Mouse (Mus musculus): Measurements from ENCODE around the gene Napepld. TPM values are rescaled to one million over a fixed set of nuclear protein-coding genes. Genes with fewer than 3 reads are reported as not detected.

Gene Napepld
- polyA plus RNA-seq, 1 experiment from 2014 or later, result 2.5 TPM

- Histone ChIP-seq H3K4me3 (no peak overlapping the region), H3K4me2 (replicated peaks) (no peak overlapping the region), H3K27ac (no peak overlapping the region), H3K9me3 (no peaks in the 10 kb centered on the region; the same call in 1 of the 2 replicates), H3K4me1 (no peaks in the 10 kb centered on the region), H3K9ac (no peak overlapping the region), H3K36me3 (peaks cover 8% of the 10 kb centered on the region), H3K27me3 (no peaks in the 10 kb centered on the region)
- no peak for ATAC-seq (ENCODE audit: low FRiP score, low read depth)
- WGBS, result 81% methylated on average over 4 of the region's 4 CpGs
Observed at GRCm38 (mm10) chr5:21680029-21680428, 21.2 kb downstream of the Napepld start.

DNA sequence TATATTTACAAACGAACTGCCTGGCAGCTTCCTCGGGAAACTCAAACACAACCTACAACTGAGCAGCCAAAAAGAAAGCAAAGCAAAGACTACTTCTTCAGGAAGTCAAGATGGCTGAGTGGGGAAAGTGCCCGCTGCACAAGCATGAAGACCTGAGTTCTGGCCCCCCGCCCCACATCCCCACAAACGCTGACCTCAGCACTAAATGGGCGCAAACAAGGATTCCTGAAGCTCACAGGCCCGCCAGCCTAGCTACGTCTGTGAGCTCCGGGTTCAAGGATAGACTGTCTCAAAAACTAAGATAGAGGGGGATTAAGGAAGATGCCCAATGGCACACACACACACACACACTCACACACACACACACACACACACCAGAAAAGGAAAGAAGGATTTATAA, 22.8 kb downstream of the Napepld start:
- Histone ChIP-seq H3K4me2 (replicated peaks) (no peak overlapping the region), H3K4me3 (no peak overlapping the region), H3K9me3 (no peaks in the 10 kb centered on the region; the same call in 1 of the 2 replicates), H3K4me1 (peaks cover 3% of the 10 kb centered on the region; the same call in 1 of the 2 replicates), H3K27me3 (no peaks in the 10 kb centered on the region), H3K27ac (no peak overlapping the region), H3K9ac (no peak overlapping the region), H3K36me3 (peaks cover 8% of the 10 kb centered on the region)
- 92% methylated on average over 9 of the region's 9 CpGs for WGBS
- no peak for ATAC-seq (ENCODE audit: low FRiP score, low read depth)

GRCm38 (mm10) chr5:21677939-21678338, 23.3 kb downstream of the Napepld start:
- WGBS, result 86% methylated on average over 6 of the region's 6 CpGs
- Histone ChIP-seq H3K4me1 (peaks cover 6% of the 10 kb centered on the region; the same call in 1 of the 2 replicates), H3K9ac (no peak overlapping the region), H3K27me3 (no peaks in the 10 kb centered on the region), H3K4me2 (replicated peaks) (no peak overlapping the region), H3K4me3 (no peak overlapping the region), H3K9me3 (no peaks in the 10 kb centered on the region; the same call in 1 of the 2 replicates), H3K27ac (no peak overlapping the region), H3K36me3 (peaks cover 8% of the 10 kb centered on the region)
- ATAC-seq (ENCODE audit: low FRiP score, low read depth), result no peak

DNA sequence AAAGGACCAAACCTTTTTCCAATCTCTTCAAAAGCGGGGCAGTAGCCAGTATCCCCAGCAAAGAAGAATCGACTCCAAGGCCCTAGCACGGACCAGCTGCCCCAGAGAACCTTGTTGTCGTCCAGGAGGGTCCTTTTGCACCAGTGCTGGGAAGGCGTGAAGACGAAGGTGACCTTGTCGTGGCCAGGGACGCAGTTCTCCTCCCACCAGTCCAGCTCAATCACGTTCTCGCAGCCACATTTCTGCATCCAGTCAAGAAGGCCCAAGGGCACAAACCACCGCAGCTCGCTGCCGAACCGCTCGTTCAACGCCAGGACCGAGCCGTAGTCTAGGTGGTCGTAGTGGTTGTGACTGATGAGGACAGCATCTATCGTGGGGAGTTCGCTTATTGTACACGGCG, 25.7 kb downstream of the Napepld start:
- no peak for ATAC-seq (ENCODE audit: low FRiP score, low read depth)
- peaks cover 8% of the 10 kb centered on the region for H3K36me3 ChIP-seq
- H3K27ac ChIP-seq, result no peak overlapping the region
- peaks cover 6% of the 10 kb centered on the region; the same call in 1 of the 2 replicates for H3K4me1 ChIP-seq
- H3K27me3 ChIP-seq, result no peaks in the 10 kb centered on the region
- WGBS, result 96% methylated on average over 23 of the region's 23 CpGs
- no peak overlapping the region for H3K9ac ChIP-seq
- H3K4me2 ChIP-seq (replicated peaks), result no peak overlapping the region
- no peaks in the 10 kb centered on the region; the same call in 1 of the 2 replicates for H3K9me3 ChIP-seq
- H3K4me3 ChIP-seq, result no peak overlapping the region

DNA sequence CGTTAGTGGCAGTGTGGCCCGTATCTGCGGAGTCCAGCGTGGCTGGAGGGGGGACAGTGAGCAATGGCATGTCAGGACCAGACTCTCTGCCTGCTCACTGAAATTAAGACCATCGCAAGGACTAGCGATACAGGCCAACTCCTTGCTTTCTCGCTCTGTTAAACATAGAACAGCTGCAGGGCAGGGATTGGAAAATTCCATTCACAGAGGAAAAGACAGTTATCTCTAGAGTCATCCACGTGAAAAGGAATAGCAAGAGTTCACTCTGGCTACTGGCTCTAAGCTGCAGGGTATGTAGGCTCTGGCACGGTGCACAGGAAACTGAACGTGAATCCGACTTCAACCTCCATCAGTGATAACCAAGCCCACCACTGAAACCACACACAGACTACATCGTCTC, 26.2 kb downstream of the Napepld start:
- H3K36me3 ChIP-seq, result peaks cover 8% of the 10 kb centered on the region
- no peak overlapping the region for H3K4me2 ChIP-seq (replicated peaks)
- no peak overlapping the region for H3K9ac ChIP-seq
- H3K4me3 ChIP-seq, result no peak overlapping the region
- H3K9me3 ChIP-seq, result no peaks in the 10 kb centered on the region; the same call in 1 of the 2 replicates
- ATAC-seq (ENCODE audit: low FRiP score, low read depth), result no peak
- H3K4me1 ChIP-seq, result peaks cover 6% of the 10 kb centered on the region; the same call in 1 of the 2 replicates
- H3K27me3 ChIP-seq, result no peaks in the 10 kb centered on the region
- 74% methylated on average over 12 of the region's 12 CpGs for WGBS
- no peak overlapping the region for H3K27ac ChIP-seq

GRCm38 (mm10) chr5:21673742-21674141, 27.5 kb downstream of the Napepld start:
- peaks cover 8% of the 10 kb centered on the region for H3K36me3 ChIP-seq
- H3K27me3 ChIP-seq, result no peaks in the 10 kb centered on the region
- ATAC-seq (ENCODE audit: low FRiP score, low read depth), result no peak
- H3K9me3 ChIP-seq, result no peaks in the 10 kb centered on the region; the same call in 1 of the 2 replicates
- H3K4me3 ChIP-seq, result no peak overlapping the region
- H3K9ac ChIP-seq, result no peak overlapping the region
- H3K27ac ChIP-seq, result no peak overlapping the region
- peaks cover 6% of the 10 kb centered on the region; the same call in 1 of the 2 replicates for H3K4me1 ChIP-seq
- 62% methylated on average over 9 of the region's 9 CpGs for WGBS
- no peak overlapping the region for H3K4me2 ChIP-seq (replicated peaks)

- ATAC-seq (ENCODE audit: low FRiP score, low read depth), result no peak
- H3K36me3 ChIP-seq, result peaks cover 8% of the 10 kb centered on the region
- peak overlapping the region; percentile 46 for H3K4me2 ChIP-seq (replicated peaks)
- no peak overlapping the region for H3K4me3 ChIP-seq
- H3K9ac ChIP-seq, result no peak overlapping the region
- no peaks in the 10 kb centered on the region for H3K27me3 ChIP-seq
- no peak overlapping the region for H3K27ac ChIP-seq
- H3K9me3 ChIP-seq, result no peaks in the 10 kb centered on the region; the same call in 1 of the 2 replicates
- peaks cover 7% of the 10 kb centered on the region for H3K4me1 ChIP-seq
- WGBS, result 46% methylated on average over 23 of the region's 23 CpGs
Observed at GRCm38 (mm10) chr5:21672812-21673635, 28.2 kb downstream of the Napepld start.

- Histone ChIP-seq H3K9me3 (no peaks in the 10 kb centered on the region), H3K4me2 (replicated peaks) (no peak overlapping the region), H3K9ac (no peak overlapping the region), H3K27ac (no peak overlapping the region), H3K27me3 (no peaks in the 10 kb centered on the region), H3K4me3 (no peak overlapping the region), H3K36me3 (0 out of 2 replicates have a peak, but pooled peaks cover 4% of the 10 kb centered on the region), H3K4me1 (peaks cover 18% of the 10 kb centered on the region)
- no peak for ATAC-seq (ENCODE audit: low FRiP score, low read depth)
- WGBS, result 75% methylated on average over 2 of the region's 2 CpGs
Observed at GRCm38 (mm10) chr5:21669307-21669706, 31.9 kb downstream of the Napepld start.

GRCm38 (mm10) chr5:21667191-21668137, 33.7 kb downstream of the Napepld start:
- Histone ChIP-seq H3K4me1 (peaks cover 12% of the 10 kb centered on the region), H3K4me3 (no peak overlapping the region), H3K27me3 (no peaks in the 10 kb centered on the region), H3K9ac (no peak overlapping the region), H3K4me2 (replicated peaks) (no peak overlapping the region), H3K9me3 (no peaks in the 10 kb centered on the region), H3K27ac (no peak overlapping the region), H3K36me3 (peaks cover 20% of the 10 kb centered on the region)
- no peak for ATAC-seq (ENCODE audit: low FRiP score, low read depth)
- WGBS, result 33% methylated on average over 8 of the region's 8 CpGs

DNA sequence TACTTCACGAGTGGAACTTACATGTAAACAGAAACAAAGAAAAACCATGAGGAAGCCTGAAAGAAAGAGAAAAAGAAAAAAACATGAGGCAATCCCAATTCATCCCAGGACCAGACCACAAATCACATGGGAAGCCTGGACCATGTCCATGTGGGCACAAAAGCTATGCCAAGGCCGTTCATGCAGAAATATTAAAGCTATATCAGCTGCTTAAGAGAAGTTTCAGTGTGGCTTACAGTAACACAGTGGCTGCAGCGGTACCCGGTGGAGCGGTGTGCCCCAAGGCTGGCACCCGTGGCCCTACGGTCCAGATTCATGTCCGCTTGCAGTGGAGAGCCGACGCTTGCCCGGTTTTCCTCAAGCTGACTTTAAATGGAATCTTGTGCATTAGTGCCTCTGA, 38.1 kb downstream of the Napepld start:
- H3K4me3 ChIP-seq, result no peak overlapping the region
- H3K36me3 ChIP-seq, result peaks cover 52% of the 10 kb centered on the region
- ATAC-seq (ENCODE audit: low FRiP score, low read depth), result no peak
- peaks cover 12% of the 10 kb centered on the region for H3K4me1 ChIP-seq
- no peaks in the 10 kb centered on the region for H3K9me3 ChIP-seq
- WGBS, result 95% methylated on average over 11 of the region's 11 CpGs
- no peak overlapping the region for H3K4me2 ChIP-seq (replicated peaks)
- H3K9ac ChIP-seq, result no peak overlapping the region
- H3K27ac ChIP-seq, result no peak overlapping the region
- H3K27me3 ChIP-seq, result no peaks in the 10 kb centered on the region

DNA sequence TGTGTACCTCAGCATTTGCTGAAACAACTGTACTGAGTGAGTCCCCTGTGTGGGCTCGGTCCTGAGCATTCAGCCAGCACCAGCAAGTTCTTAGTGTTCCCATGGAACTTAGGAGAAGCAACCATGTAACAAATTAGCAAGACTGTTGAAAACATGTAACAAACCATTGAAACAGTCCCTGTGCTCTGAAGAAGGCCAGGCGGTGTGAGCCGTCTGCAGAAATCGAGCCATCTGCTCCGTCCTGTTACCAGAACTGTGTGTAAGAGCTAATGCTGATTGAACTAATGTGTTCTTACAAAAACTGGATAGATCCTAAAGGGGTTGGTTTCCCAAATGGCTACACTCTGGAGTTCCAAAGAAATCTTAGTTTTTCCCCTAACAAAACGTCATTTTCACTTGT, 40.3 kb downstream of the Napepld start:
- H3K27me3 ChIP-seq, result no peaks in the 10 kb centered on the region
- no peaks in the 10 kb centered on the region for H3K9me3 ChIP-seq
- no peak overlapping the region for H3K4me2 ChIP-seq (replicated peaks)
- H3K4me1 ChIP-seq, result no peaks in the 10 kb centered on the region
- H3K9ac ChIP-seq, result no peak overlapping the region
- no peak overlapping the region for H3K27ac ChIP-seq
- 89% methylated on average over 6 of the region's 6 CpGs for WGBS
- H3K36me3 ChIP-seq, result peaks cover 68% of the 10 kb centered on the region
- H3K4me3 ChIP-seq, result no peak overlapping the region
- ATAC-seq (ENCODE audit: low FRiP score, low read depth), result no peak

Data from limb, embryonic 13.5 days (tissue).